Mouse (Mus musculus) liver, embryonic 13.5 days (tissue): ENCODE results near the gene Cul9. TPM values are rescaled to one million over a fixed set of nuclear protein-coding genes. Genes with fewer than 3 reads are reported as not detected.
A peak's percentile ranks its signal among the peaks of the same experiment; 100 is the strongest.
"Not testable (repeated sequence)": the region's sequence is repeated elsewhere in the genome, so short reads cannot be mapped to it uniquely, and the experiment has no call there.

Experiments
- ATAC-seq: fragments of 200-750 bp; cut with Nextera tagmentation; 2 replicates; pipeline ENCODE4 v1.8.0; 2017; ENCODE audit warnings: low read depth, mild to moderate bottlenecking, moderate number of reproducible peaks, moderate library complexity
- DNase-seq: peaks from one replicate; pipeline ENCODE4 v3.0.0; 2022
- H3K27ac ChIP-seq: fragments of 300-500 bp; sonication (generic); 2 replicates; pipeline ENCODE4 v1.5.1; 2015; ENCODE audit warnings: moderate library complexity, mild to moderate bottlenecking, inconsistent platforms
- H3K27me3 ChIP-seq: fragments of 300-500 bp; sonication (generic); 2 replicates; pipeline ENCODE4 v1.6.1; 2015; ENCODE audit warnings: mild to moderate bottlenecking, inconsistent platforms
- H3K36me3 ChIP-seq: fragments of 300-500 bp; sonication (generic); 2 replicates; pipeline ENCODE4 v1.6.1; 2015; ENCODE audit warnings: mild to moderate bottlenecking, inconsistent platforms
- H3K4me1 ChIP-seq: fragments of 300-500 bp; sonication (generic); replicated peaks from 2 replicates; pipeline ENCODE4 v1.6.1; 2015; ENCODE audit warnings: inconsistent platforms
- H3K4me2 ChIP-seq: fragments of 300-500 bp; sonication (generic); 2 replicates; pipeline ENCODE4 v1.6.1; 2015; ENCODE audit warnings: inconsistent platforms, mild to moderate bottlenecking, moderate library complexity
- H3K4me3 ChIP-seq: fragments of 300-500 bp; sonication (generic); replicated peaks from 2 replicates; pipeline ENCODE4 v1.5.1; 2015; ENCODE audit warnings: mild to moderate bottlenecking, inconsistent platforms
- H3K9ac ChIP-seq: fragments of 300-500 bp; sonication (generic); 2 replicates; pipeline ENCODE4 v1.6.1; 2015; ENCODE audit warnings: mild to moderate bottlenecking, inconsistent platforms
- H3K9me3 ChIP-seq: fragments of 300-500 bp; sonication (generic); replicated peaks from 2 replicates; pipeline ENCODE4 v1.6.1; 2016; ENCODE audit warnings: inconsistent platforms
- WGBS: fragments of 180-500 bp; shearing (Covaris S2); methylation state at CpG from one replicate; pipeline ENCODE4 v1.1.7; 2015; ENCODE audit not compliant: insufficient replicate concordance; 5-methylcytosine and 5-hydroxymethylcytosine counted together
- polyA plus RNA-seq: library from polyadenylated mRNA; unstranded; fragments of >200 nt; fragmentation: Nextera tagmentation; extraction: Ambion mirVana; gene quantifications from 2 replicates; pipeline ENCODE4 v1.2.1, GENCODE M21; 2015

Cul9 gene
- polyA plus RNA-seq, 1 experiment from 2014 or later, result 0.84 TPM

DNA sequence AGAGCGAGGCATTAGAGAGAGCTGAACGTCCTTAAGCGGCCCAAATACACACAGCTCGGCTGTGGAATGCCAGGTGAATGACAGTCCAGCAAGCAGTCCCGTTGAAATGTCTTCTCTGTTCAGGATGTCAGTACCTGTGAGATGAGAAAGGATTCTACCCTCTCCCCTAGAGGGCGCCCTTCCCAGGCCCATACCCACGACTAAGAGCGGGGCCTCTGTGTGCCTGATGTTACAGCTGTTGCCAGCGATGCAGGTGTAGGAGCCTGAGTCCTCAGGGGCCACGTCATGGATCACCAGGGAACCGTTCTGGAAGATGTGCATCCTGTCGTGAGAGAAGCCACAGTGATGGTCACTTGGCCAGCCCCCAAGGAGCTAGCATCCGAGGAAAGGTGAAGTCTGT lies 29.9 kb upstream of the Cul9 start:
- 69% methylated on average over 13 of the region's 13 CpGs for whole genome bisulfite sequencing
- no peak for DNase-seq
- H3K4me1 ChIP-seq, result no peaks in the 10 kb centered on the region
- no peak overlapping the region for H3K4me3 ChIP-seq
- H3K9me3 ChIP-seq, result no peaks in the 10 kb centered on the region
- no peak overlapping the region for H3K9ac ChIP-seq
- H3K36me3 ChIP-seq, result peaks cover 20% of the 10 kb centered on the region
- no peaks in the 10 kb centered on the region for H3K27me3 ChIP-seq
- no peak overlapping the region for H3K4me2 ChIP-seq
- H3K27ac ChIP-seq, result no peak overlapping the region
- ATAC-seq, result no peak

DNA sequence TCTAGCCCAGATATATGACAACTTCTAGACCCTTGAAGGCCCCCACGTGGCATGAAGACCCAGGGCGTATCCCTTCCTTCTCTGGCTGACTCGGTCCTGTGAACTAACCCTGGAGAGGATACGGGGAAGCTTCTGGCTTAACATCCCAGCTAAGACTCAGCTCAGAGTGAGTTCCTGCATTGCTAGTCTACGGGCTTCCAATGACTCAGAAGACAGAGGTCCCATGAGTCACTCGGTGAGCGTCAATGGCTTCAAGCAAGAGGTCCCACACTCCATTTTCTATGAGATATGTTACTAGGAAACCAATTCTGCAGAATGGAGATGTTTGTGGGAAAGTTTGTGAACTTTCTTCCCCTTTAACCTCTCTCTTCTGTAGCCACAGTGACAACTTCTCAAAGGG lies 28.3 kb upstream of the Cul9 start:
- no peak overlapping the region for H3K9ac ChIP-seq
- H3K27me3 ChIP-seq, result no peaks in the 10 kb centered on the region
- H3K4me1 ChIP-seq, result no peaks in the 10 kb centered on the region
- WGBS, result 80% methylated on average over 7 of the region's 7 CpGs
- H3K4me3 ChIP-seq, result no peak overlapping the region
- no peak overlapping the region for H3K4me2 ChIP-seq
- no peak for ATAC-seq
- peaks cover 15% of the 10 kb centered on the region for H3K36me3 ChIP-seq
- H3K9me3 ChIP-seq, result no peaks in the 10 kb centered on the region
- no peak for DNase-seq
- no peak overlapping the region for H3K27ac ChIP-seq

DNA sequence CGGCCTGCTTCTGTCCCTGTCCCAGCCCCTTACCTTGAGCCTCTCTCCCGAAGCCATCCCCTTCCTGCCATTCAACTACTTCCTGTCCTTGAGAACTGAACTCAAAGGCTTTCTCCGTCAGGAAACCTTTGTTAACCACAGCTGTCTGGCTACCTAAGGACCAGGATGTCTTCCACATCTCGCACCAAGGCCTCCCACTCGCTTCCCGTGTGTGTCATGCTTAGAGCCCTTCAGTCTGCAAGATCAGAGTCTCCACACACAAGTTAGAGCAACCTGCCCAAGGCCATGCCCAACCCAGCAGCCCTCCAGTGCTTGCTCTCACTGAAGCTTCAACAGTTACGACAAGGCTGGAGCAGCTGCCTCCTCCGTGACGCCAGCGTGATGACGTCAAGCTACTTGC lies 24.8 kb upstream of the Cul9 start:
- DNase-seq, result no peak
- no peaks in the 10 kb centered on the region for H3K4me1 ChIP-seq
- H3K4me3 ChIP-seq, result no peak overlapping the region
- peaks cover 12% of the 10 kb centered on the region for H3K36me3 ChIP-seq
- H3K4me2 ChIP-seq, result no peak overlapping the region
- no peaks in the 10 kb centered on the region for H3K9me3 ChIP-seq
- H3K27ac ChIP-seq, result no peak overlapping the region
- WGBS, result 65% methylated on average over 11 of the region's 11 CpGs
- H3K27me3 ChIP-seq, result no peaks in the 10 kb centered on the region
- ATAC-seq, result no peak
- H3K9ac ChIP-seq, result no peak overlapping the region

DNA sequence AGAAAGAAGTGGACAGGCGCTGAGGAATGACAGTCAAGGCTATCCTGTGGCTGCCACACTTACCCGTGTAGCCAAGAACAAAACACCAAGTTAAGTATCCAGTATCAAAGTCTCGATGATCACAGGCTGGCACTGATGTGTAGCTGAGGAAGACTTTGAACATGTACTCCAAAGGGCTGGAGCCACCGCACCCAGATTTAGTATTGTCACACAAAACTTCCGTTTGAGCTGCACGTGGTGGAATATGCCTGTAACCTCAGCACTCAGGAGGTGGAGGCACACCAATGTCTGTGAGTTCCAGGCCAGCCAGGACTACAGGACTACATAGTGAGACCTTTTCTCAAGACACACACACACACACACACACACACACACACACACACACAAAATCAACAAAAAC lies 13.0 kb upstream of the Cul9 start:
- 79% methylated on average over 6 of the region's 6 CpGs for WGBS
- DNase-seq, result no peak
- no peak for ATAC-seq
- Histone ChIP-seq H3K27ac (no peak overlapping the region), H3K4me1 (peaks cover 25% of the 10 kb centered on the region), H3K4me2 (no peak overlapping the region), H3K9me3 (no peaks in the 10 kb centered on the region), H3K36me3 (no peaks in the 10 kb centered on the region), H3K4me3 (no peak overlapping the region), H3K9ac (no peak overlapping the region), H3K27me3 (no peaks in the 10 kb centered on the region)

DNA sequence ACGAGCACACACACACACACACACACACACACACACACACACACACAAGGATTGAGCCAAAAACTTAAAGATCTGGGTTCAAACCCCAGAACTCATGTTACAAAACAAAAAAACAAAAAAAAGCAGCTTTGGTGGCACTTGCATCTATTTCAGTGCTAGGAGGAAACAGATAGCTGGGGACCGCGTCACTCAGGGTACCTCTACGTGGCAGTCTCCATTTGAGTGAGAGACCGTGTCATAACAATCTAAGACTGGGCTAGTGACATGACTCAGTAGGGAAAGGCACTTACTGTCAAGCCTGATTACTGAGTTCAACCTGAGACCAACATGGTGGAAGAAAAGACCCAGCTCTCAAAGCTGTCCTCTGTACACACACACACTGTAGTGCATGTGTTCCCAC lies 12.0 kb upstream of the Cul9 start:
- no peak overlapping the region for H3K27ac ChIP-seq
- ATAC-seq (no peak), DNase-seq (no peak)
- no peaks in the 10 kb centered on the region for H3K27me3 ChIP-seq
- WGBS, result 58% methylated on average over 5 of the region's 5 CpGs
- H3K9ac ChIP-seq, result no peak overlapping the region
- H3K4me3 ChIP-seq, result no peak overlapping the region
- no peaks in the 10 kb centered on the region for H3K36me3 ChIP-seq
- no peaks in the 10 kb centered on the region for H3K9me3 ChIP-seq
- H3K4me2 ChIP-seq, result no peak overlapping the region
- H3K4me1 ChIP-seq, result peaks cover 35% of the 10 kb centered on the region

DNA sequence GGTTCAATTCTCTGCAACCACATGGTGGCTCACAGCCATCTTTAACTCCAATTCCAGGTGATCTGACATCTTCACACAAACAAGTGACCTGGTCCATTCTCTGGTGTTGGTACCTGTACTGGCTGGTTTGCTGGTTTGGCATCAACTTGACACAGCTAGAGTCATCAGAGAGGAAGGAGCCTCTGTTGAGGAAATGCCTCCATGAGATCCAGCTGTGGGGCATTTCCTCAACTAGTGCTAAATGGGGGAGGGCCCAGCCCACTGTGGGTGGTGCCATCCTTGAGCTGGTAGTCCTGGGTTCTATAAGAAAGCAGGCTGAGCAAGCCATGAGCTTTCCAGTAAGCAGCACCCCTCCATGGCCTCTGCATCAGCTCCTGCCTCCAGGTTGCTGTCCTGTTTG lies 11.1 kb upstream of the Cul9 start:
- Histone ChIP-seq H3K4me3 (peak overlapping the region; percentile 94), H3K4me1 (peaks cover 44% of the 10 kb centered on the region), H3K27ac (peak overlapping the region; percentile 63), H3K4me2 (peak overlapping the region; percentile 99), H3K9ac (0 out of 2 replicates have a peak overlapping the region, but pooled peaks have one; percentile 70)
- not testable (repeated sequence) for H3K36me3 ChIP-seq, ATAC-seq, H3K9me3 ChIP-seq, DNase-seq, H3K27me3 ChIP-seq

DNA sequence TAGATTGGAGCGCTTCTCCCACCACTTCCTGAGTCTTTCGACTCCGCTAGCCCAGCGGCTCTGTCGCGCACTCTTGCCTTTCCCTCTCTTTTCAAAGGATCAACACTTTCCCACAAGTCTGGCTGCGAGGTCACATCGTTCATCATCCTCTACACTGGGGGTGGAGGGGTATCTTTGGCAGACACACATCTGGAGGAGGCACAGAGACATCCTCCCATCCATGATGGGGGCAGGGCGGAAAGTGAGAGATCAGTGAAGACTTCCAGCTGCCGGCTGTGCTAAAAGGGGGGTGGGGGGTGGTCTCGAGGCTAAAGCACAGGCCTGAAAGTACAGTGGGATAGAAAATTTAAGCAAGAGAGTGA lies 10.4 kb upstream of the Cul9 start:
- H3K4me1 ChIP-seq, result peaks cover 46% of the 10 kb centered on the region
- WGBS, result 1% methylated on average over 11 of the region's 11 CpGs
- no peak for DNase-seq
- no peaks in the 10 kb centered on the region for H3K9me3 ChIP-seq
- peak overlapping the region; percentile 70 for H3K9ac ChIP-seq
- peak overlapping the region; percentile 63; the same call in 1 of the 2 replicates for H3K27ac ChIP-seq
- H3K27me3 ChIP-seq, result no peaks in the 10 kb centered on the region
- ATAC-seq, result peak; percentile 3; the same call in 1 of the 2 replicates
- peaks cover 10% of the 10 kb centered on the region for H3K36me3 ChIP-seq
- peak overlapping the region; percentile 99 for H3K4me2 ChIP-seq
- H3K4me3 ChIP-seq, result peak overlapping the region; percentile 94

DNA sequence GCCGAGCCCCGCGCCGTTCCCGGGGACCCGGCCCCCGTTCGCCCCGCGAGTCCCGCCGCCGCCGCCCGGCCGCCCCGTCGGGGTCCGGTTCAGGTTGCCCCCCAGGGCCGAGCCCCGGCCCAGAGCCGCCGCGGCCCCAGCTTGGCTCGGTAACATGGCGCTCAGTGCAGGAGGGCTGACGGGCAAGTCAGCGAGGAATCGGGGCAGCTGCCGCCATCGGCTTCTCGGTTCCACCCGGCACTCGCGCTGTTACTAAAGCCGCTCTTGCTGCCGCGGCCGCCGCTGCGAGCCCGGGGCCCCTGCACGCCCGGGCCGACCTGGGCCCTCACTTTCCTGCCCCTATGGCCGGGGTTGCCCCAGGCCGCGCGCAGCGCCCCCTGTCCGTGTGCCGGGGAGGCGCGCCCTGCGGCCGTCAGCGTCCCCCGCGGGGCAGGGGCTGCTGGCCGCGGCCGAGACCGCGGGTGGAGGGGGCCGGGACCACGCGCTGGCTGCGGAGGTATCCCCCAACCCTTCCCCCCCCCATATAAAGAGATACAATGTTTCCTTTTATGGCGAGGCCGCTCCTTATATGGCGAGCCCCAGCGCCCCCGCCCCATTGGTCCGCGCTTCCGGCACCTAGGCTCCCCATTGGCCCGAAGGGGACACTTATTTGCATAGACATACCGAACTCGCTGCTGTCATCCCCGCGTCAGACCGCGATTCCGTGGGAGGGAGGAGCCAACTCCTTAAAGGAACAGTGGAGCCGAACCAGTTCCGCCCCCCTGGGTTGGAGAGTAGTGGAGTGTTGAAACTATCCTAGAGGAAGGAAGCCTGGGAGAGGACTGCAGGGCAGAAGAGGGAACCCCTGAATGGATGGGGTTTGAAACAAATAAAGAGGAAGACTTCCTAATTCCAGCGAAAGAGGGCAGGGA lies 9.7 kb upstream of the Cul9 start, which contains the start of gene Srf:
TSS of gene Srf (minus strand) at position 503 of the 911 bp plus-strand sequence.
- Histone ChIP-seq H3K27me3 (no peaks in the 10 kb centered on the region), H3K4me2 (peak within 1 kb of the TSS; percentile 99), H3K4me3 (peak within 1 kb of the TSS; percentile 94), H3K4me1 (peaks cover 46% of the 10 kb centered on the region), H3K27ac (peak within 1 kb of the TSS; percentile 88), H3K9ac (peak within 1 kb of the TSS; percentile 98), H3K9me3 (no peaks in the 10 kb centered on the region), H3K36me3 (peaks cover 17% of the 10 kb centered on the region)
- DNase-seq, result peak; percentile 95
- peak; percentile 95 for ATAC-seq
- under 1% methylated on average over 80 of the region's 87 CpGs for WGBS

DNA sequence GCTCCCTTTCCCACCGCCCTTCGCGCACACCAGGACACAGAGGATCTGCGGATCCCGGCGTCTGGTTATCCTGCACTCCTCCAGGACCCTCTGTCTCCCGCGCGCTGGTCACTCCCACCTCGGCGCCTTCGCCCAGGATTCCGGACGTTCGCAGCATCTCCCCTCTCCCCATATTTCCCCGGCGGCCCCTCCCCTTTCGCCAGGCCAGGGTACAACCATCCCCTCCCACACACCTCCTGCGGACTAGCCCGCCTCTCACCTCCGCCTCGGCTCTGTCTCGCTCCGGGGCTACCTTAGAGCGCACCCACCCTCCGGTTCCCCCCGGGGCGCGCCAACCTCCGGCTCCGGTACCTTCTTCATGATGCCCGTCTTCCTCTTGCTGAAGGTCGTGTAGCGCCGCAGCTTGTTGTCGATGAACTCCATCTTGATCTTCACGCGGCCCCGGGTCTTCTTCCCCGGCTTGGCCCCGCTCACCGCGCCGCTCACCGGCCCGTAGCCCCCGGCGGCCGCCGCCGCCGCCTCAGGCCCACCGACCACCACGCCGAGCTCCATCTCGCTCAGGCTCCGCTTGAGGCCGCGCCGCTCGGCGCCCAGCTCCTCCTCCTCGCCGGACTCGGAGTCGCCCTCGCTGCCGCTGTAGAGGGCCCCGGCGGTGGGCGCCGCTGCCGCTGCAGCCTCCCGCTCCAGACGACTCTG lies 8.9 kb upstream of the Cul9 start:
- peak overlapping the region; percentile 94 for H3K4me3 ChIP-seq
- H3K4me1 ChIP-seq, result peaks cover 46% of the 10 kb centered on the region
- H3K4me2 ChIP-seq, result peak overlapping the region; percentile 99
- peak; percentile 2; the same call in 1 of the 2 replicates for ATAC-seq
- H3K36me3 ChIP-seq, result peaks cover 25% of the 10 kb centered on the region
- H3K9ac ChIP-seq, result peak overlapping the region; percentile 98
- H3K9me3 ChIP-seq, result no peaks in the 10 kb centered on the region
- no peaks in the 10 kb centered on the region for H3K27me3 ChIP-seq
- DNase-seq, result peak; percentile 16
- H3K27ac ChIP-seq, result peak overlapping the region; percentile 88; the same call in 1 of the 2 replicates
- WGBS, result under 1% methylated on average over 73 of the region's 75 CpGs

DNA sequence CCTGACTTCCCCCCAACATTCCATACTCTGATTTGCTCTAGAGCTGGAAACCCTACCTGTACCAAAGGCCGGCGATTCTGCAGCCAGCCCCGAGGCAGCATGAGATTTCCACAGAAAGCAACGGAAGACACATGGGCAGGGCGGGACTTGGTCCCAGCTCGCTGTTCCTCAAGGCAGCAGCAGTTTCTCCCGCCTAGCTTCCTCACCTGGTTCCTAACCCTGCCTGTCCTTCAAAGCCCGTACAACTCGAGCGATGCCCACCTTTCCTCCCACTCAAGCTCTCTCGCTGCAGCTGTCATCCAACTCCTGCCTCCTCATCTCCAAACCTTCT lies 8.4 kb upstream of the Cul9 start:
- Histone ChIP-seq H3K27ac (peak overlapping the region; percentile 9; the same call in 1 of the 2 replicates), H3K4me1 (peaks cover 47% of the 10 kb centered on the region), H3K9me3 (no peaks in the 10 kb centered on the region), H3K4me3 (peak overlapping the region; percentile 94), H3K4me2 (peak overlapping the region; percentile 99), H3K27me3 (no peaks in the 10 kb centered on the region), H3K36me3 (peaks cover 30% of the 10 kb centered on the region), H3K9ac (peak overlapping the region; percentile 98)
- 3% methylated on average over 11 of the region's 11 CpGs for WGBS
- ATAC-seq (no peak), DNase-seq (no peak)

DNA sequence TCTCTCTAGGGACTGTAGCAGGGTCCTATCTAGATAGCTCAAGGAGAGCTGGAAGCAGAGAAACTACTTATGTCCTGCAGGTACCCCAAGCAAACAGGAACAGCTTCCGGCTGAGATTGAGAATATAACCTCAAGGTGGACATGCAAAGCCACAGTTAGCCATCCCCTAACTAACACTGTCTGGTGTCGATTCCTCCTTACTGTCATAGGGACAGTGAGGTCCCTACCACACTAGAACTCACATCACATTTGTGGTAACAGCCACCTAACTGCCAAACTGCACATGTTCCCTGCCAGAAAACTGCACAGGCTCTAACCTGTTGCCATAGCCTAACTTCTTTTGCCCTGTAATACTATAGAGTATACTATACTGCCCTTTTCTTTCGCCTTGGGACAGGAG lies 7.7 kb upstream of the Cul9 start:
- WGBS, result 76% methylated on average over 3 of the region's 3 CpGs
- DNase-seq (no peak), ATAC-seq (no peak)
- no peaks in the 10 kb centered on the region for H3K27me3 ChIP-seq
- H3K9ac ChIP-seq, result peak overlapping the region; percentile 50; the same call in 1 of the 2 replicates
- peak overlapping the region; percentile 99 for H3K4me2 ChIP-seq
- H3K9me3 ChIP-seq, result no peaks in the 10 kb centered on the region
- no peak overlapping the region for H3K27ac ChIP-seq
- H3K4me3 ChIP-seq, result peak overlapping the region; percentile 94
- peaks cover 48% of the 10 kb centered on the region for H3K4me1 ChIP-seq
- peaks cover 35% of the 10 kb centered on the region for H3K36me3 ChIP-seq
